Comparison of ENCODE assay signal across 8 mouse cellular contexts in genomic region chr10:80928586-80929298, GRCm38 (mm10). TPM values are rescaled to one million over a fixed set of nuclear protein-coding genes. Genes with fewer than 3 reads are reported as not detected.
DNase-seq lines count a peak whose midpoint lies in the region; ATAC-seq and TF ChIP-seq lines count a peak whose summit lies in the region.

No protein-coding gene starts in this region.

- H3K4me3 ChIP-seq in embryonic facial prominence, embryonic 11.5 days (ENCODE audit: low read depth, low read length) = peak overlapping the region; percentile 41
- H3K4me3 ChIP-seq in kidney, adult 2 months (ENCODE audit: insufficient read depth, low read depth, low read length) = peak overlapping the region; percentile 61
- peak overlapping the region; percentile 61 for H3K4me3 ChIP-seq in limb, embryonic 12.5 days (replicated peaks)
- H3K4me3 ChIP-seq in midbrain, embryonic 14.5 days (replicated peaks; ENCODE audit: low read depth, low read length) = peak overlapping the region; percentile 43

- H3K4me1 ChIP-seq in embryonic facial prominence, embryonic 11.5 days (ENCODE audit: control insufficient read depth, insufficient read depth, low read length) = peaks cover 13% of the 10 kb centered on the region
- peaks cover 7% of the 10 kb centered on the region; the same call in 1 of the 2 replicates for H3K4me1 ChIP-seq in kidney, adult 2 months (ENCODE audit: control insufficient read depth, insufficient read depth, low read length)
- peaks cover 46% of the 10 kb centered on the region for H3K4me1 ChIP-seq in limb, embryonic 12.5 days (replicated peaks)
- H3K4me1 ChIP-seq in midbrain, embryonic 14.5 days (ENCODE audit: control insufficient read depth, insufficient read depth, low read length) = peaks cover 35% of the 10 kb centered on the region

- peak; percentile 80 for TF ChIP-seq CTCF in kidney, adult 2 months (conservative IDR thresholded peaks at IDR 0.05; ENCODE audit: insufficient read depth, insufficient read length, low read depth, low read length)

- no peaks in the 10 kb centered on the region for H3K9me3 ChIP-seq in embryonic facial prominence, embryonic 11.5 days (replicated peaks; ENCODE audit: control insufficient read depth, low read length)
- 0 out of 2 replicates have a peak, but pooled peaks cover 2% of the 10 kb centered on the region for H3K9me3 ChIP-seq in limb, embryonic 12.5 days
- no peaks in the 10 kb centered on the region for H3K9me3 ChIP-seq in midbrain, embryonic 14.5 days (ENCODE audit: control insufficient read depth, low read length)

- peak overlapping the region; percentile 56 for H3K9ac ChIP-seq in embryonic facial prominence, embryonic 11.5 days (replicated peaks; ENCODE audit: low read length)
- H3K9ac ChIP-seq in limb, embryonic 12.5 days (replicated peaks) = peak overlapping the region; percentile 53
- peak overlapping the region; percentile 60 for H3K9ac ChIP-seq in midbrain, embryonic 14.5 days (replicated peaks; ENCODE audit: low read length)

- H3K36me3 ChIP-seq in embryonic facial prominence, embryonic 11.5 days (replicated peaks; ENCODE audit: control insufficient read depth, insufficient read depth, low read depth, low read length) = no peaks in the 10 kb centered on the region
- H3K36me3 ChIP-seq in kidney, adult 2 months (ENCODE audit: control insufficient read depth, insufficient read depth, low read length) = no peaks in the 10 kb centered on the region
- no peaks in the 10 kb centered on the region for H3K36me3 ChIP-seq in limb, embryonic 12.5 days
- no peaks in the 10 kb centered on the region for H3K36me3 ChIP-seq in midbrain, embryonic 14.5 days (ENCODE audit: control insufficient read depth, insufficient read depth, low read length)

- no peak for ATAC-seq in embryonic facial prominence, embryonic 11.5 days (replicated peaks; ENCODE audit: insufficient number of reproducible peaks, low FRiP score, low TSS enrichment, low read depth)
- peak; percentile 52 for ATAC-seq in limb, embryonic 12.5 days (ENCODE audit: insufficient number of reproducible peaks, insufficient read depth, low FRiP score, low TSS enrichment, low read depth)
- peak; percentile 57 for ATAC-seq in midbrain, embryonic 14.5 days (ENCODE audit: low FRiP score, low TSS enrichment)

- H3K27ac ChIP-seq in embryonic facial prominence, embryonic 11.5 days (replicated peaks; ENCODE audit: low read depth, low read length) = 0 out of 2 replicates have a peak overlapping the region, but pooled peaks have one; percentile 52
- peak overlapping the region; percentile 53; the same call in 1 of the 2 replicates for H3K27ac ChIP-seq in kidney, adult 2 months (ENCODE audit: insufficient read depth, low read depth, low read length)
- peak overlapping the region; percentile 87 for H3K27ac ChIP-seq in limb, embryonic 12.5 days
- H3K27ac ChIP-seq in midbrain, embryonic 14.5 days (replicated peaks; ENCODE audit: low read depth, low read length) = peak overlapping the region; percentile 58

- H3K27me3 ChIP-seq in embryonic facial prominence, embryonic 11.5 days (ENCODE audit: control insufficient read depth, insufficient read depth, low read length) = peaks cover 32% of the 10 kb centered on the region
- no peaks in the 10 kb centered on the region for H3K27me3 ChIP-seq in kidney, adult 2 months (replicated peaks; ENCODE audit: control insufficient read depth, insufficient read depth, low read length)
- H3K27me3 ChIP-seq in limb, embryonic 12.5 days = peaks cover 34% of the 10 kb centered on the region
- H3K27me3 ChIP-seq in midbrain, embryonic 14.5 days (ENCODE audit: control insufficient read depth, insufficient read depth, low read length) = peaks cover 36% of the 10 kb centered on the region

- no peak for TF ChIP-seq POLR2A in kidney, adult 2 months (IDR thresholded peaks at IDR 0.05; ENCODE audit: low read depth, low read length)

- peak overlapping the region; percentile 58 for H3K4me2 ChIP-seq in embryonic facial prominence, embryonic 11.5 days (ENCODE audit: low read depth, low read length)
- H3K4me2 ChIP-seq in limb, embryonic 12.5 days = peak overlapping the region; percentile 87
- peak overlapping the region; percentile 86 for H3K4me2 ChIP-seq in midbrain, embryonic 14.5 days (ENCODE audit: low read length)

- DNase-seq in 3134 (ENCODE audit: extremely low read depth, insufficient read length, low spot score) = peak; percentile 90
- peak; percentile 93 for DNase-seq in adrenal gland, postnatal 25 days
- DNase-seq in embryonic facial prominence, embryonic 11.5 days (ENCODE audit: low spot score) = peak; percentile 92
- DNase-seq in heart, adult 18-20 months = peak; percentile 94
- DNase-seq in kidney, adult 2 months = peak; percentile 93
- peak; percentile 95 for DNase-seq in midbrain, embryonic 14.5 days
- DNase-seq in spleen, adult 12 weeks (ENCODE audit: low spot score) = peak; percentile 64

- WGBS in embryonic facial prominence, embryonic 11.5 days = under 1% methylated on average over 48 of the region's 48 CpGs
- WGBS in kidney, adult 2 months = 1% methylated on average over 48 of the region's 48 CpGs
- WGBS in limb, embryonic 12.5 days = under 1% methylated on average over 48 of the region's 48 CpGs
- under 1% methylated on average over 48 of the region's 48 CpGs for WGBS in midbrain, embryonic 14.5 days

RNA-seq across cellular contexts. Expression of gene Gadd45b, which starts 1.1 kb away (rescaled TPM):
- 15.3 and 15.4 TPM in 2 replicates for total RNA-seq in adrenal gland, postnatal 25 days (2021)
- polyA plus RNA-seq in embryonic facial prominence, embryonic 11.5 days (2014; fragmentation: Nextera tagmentation; extraction: Ambion mirVana) = 9.9 and 11.6 TPM in 2 replicates
- total RNA-seq in heart, adult 18-20 months (2021) = 10 to 100 TPM; 14.9 to 19.0 TPM
- 10.1 and 11.3 TPM in 2 replicates for polyA plus RNA-seq in kidney, adult 2 months (2012; rRNA removed)
- polyA plus RNA-seq in limb, embryonic 12.5 days (2016; fragmentation: Nextera tagmentation; extraction: Ambion mirVana) = 19.4 and 20.6 TPM in 2 replicates
- 4.3 and 8.0 TPM in 2 replicates for polyA plus RNA-seq in midbrain, embryonic 14.5 days (2014; fragmentation: Nextera tagmentation; extraction: Ambion mirVana)

RNA-seq across cellular contexts. Expression of gene Lmnb2, which starts 10.7 kb away (rescaled TPM):
- total RNA-seq in adrenal gland, postnatal 25 days (2021) = 14.4 and 15.2 TPM in 2 replicates
- 18.4 and 19.4 TPM in 2 replicates for polyA plus RNA-seq in embryonic facial prominence, embryonic 11.5 days (2014; fragmentation: Nextera tagmentation; extraction: Ambion mirVana)
- 1 to 10 TPM; 4.7 to 5.8 TPM for total RNA-seq in heart, adult 18-20 months (2021)
- 8.5 and 10.1 TPM in 2 replicates for polyA plus RNA-seq in kidney, adult 2 months (2012; rRNA removed)
- 74.8 and 75.2 TPM in 2 replicates for polyA plus RNA-seq in limb, embryonic 12.5 days (2016; fragmentation: Nextera tagmentation; extraction: Ambion mirVana)
- 13.9 and 20.0 TPM in 2 replicates for polyA plus RNA-seq in midbrain, embryonic 14.5 days (2014; fragmentation: Nextera tagmentation; extraction: Ambion mirVana)

RNA-seq across cellular contexts. Expression of gene Timm13, which starts 28.0 kb away (rescaled TPM):
- total RNA-seq in adrenal gland, postnatal 25 days (2021) = 188 and 208 TPM in 2 replicates
- 266 and 347 TPM in 2 replicates for polyA plus RNA-seq in embryonic facial prominence, embryonic 11.5 days (2014; fragmentation: Nextera tagmentation; extraction: Ambion mirVana)
- 100 to 1,000 TPM; 125 to 144 TPM for total RNA-seq in heart, adult 18-20 months (2021)
- polyA plus RNA-seq in kidney, adult 2 months (2012; rRNA removed) = 375 and 474 TPM in 2 replicates
- polyA plus RNA-seq in limb, embryonic 12.5 days (2016; fragmentation: Nextera tagmentation; extraction: Ambion mirVana) = 318 and 327 TPM in 2 replicates
- 331 and 393 TPM in 2 replicates for polyA plus RNA-seq in midbrain, embryonic 14.5 days (2014; fragmentation: Nextera tagmentation; extraction: Ambion mirVana)

RNA-seq across cellular contexts. Expression of gene Tmprss9, which starts 57.1 kb away (rescaled TPM):
- not detected in 2 replicates for total RNA-seq in adrenal gland, postnatal 25 days (2021)
- polyA plus RNA-seq in embryonic facial prominence, embryonic 11.5 days (2014; fragmentation: Nextera tagmentation; extraction: Ambion mirVana) = 0.06 TPM in 2 replicates
- not detected for total RNA-seq in heart, adult 18-20 months (2021)
- polyA plus RNA-seq in kidney, adult 2 months (2012; rRNA removed) = 0.33 and 0.52 TPM in 2 replicates
- 0.08 TPM in 1 of 2 replicates, not detected in the other for polyA plus RNA-seq in limb, embryonic 12.5 days (2016; fragmentation: Nextera tagmentation; extraction: Ambion mirVana)
- polyA plus RNA-seq in midbrain, embryonic 14.5 days (2014; fragmentation: Nextera tagmentation; extraction: Ambion mirVana) = 0.26 TPM in 1 of 2 replicates, not detected in the other
